Mouse (Mus musculus) frontal cortex, postnatal 10 days (tissue): Measurements from ENCODE around the gene Wbp1.

Source experiments
- DNase-seq, 2 experiments: peaks; one replicate each; pipeline ENCODE4 v3.0.0; 2022; ENCODE audit warnings: low spot score in 2 of 2, mixed read lengths in 1 of 2

Wbp1 gene

DNA sequence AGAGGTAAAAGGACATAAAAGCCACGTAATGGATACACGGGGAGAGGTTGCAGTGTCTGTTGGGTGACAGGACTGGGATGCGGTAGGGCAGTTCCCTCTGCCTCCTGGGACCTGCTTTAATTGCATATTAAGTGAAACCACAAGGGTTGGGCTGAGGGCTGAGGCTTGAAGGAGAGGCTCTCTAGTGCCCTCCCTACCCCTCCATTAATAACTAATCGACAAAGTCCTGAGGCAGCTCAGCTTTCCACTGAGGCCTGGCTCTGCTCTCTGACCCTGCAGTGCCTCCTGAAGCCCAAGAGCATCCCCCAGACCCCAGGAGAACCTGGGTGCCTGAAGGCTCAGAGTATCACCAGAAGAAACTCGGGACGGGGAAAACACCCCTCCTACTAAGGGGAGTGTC, 36.9 kb downstream of the Wbp1 start:
- DNase-seq: no peak

DNA sequence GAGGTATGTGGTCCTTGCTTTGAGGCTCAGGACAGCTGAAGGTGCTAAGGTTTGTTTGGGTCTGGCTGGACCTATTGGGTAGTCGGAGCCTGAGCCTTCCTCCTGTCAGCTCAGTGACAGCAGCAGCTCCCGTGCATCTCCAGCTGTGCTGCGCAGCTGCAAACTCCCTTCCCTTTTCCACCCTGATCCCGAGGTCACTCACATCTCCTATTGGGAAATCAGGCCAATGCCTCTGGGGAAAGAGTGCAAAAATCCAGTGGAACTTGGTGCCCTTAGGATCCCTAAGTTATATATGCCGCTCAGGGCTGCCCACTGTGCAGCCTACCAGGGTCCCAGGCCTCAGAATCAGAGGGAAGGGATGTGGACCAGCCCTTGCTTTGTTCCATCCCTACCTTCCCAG, 37.9 kb downstream of the Wbp1 start:
- no peak for DNase-seq

DNA sequence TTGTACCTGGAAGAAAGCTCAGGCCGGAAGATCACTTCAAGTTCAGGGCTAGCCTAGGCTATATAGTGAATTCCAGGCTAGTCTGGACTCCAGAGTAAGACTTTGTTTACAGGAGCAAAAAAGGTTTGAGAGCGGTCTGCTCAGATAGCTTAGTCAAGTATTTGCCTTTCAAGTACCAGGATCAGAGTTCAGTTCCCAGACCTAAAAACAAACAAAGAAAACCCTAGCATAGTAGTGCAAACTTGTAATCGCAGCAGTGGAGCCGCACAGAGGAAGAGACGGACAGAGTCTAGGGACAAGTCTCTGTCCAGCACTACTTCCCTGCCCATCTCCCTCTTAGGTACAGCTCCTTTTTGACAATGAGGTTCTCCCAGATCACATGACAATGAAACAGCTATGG, 41.1 kb downstream of the Wbp1 start:
- no peak for DNase-seq

DNA sequence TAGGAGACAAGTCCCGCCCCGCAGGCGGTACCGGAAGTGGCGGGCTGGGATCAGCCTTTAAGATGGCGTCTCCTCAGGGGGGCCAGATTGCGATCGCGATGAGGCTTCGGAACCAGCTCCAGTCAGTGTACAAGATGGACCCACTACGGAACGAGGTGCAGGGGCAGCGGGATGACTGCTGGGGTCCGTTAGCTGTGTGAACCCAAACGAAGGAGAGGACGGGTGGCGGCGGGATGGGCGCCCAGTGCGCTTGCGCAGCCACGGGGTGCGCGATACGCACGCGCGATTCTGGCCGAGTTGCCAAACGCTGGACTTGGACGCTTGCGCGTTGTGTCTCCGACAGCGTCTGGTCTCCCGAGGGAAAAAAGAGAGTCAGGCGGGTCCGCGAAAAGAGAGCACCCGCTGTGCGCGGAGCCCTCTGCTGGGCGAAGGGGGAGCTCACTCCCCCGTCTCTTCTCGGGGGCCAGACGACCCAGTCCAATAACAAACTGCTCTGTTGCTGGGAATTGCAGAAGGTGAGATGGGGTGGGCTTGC, 43.0 kb downstream of the Wbp1 start:
- peak; percentile 96 to 99 for DNase-seq

DNA sequence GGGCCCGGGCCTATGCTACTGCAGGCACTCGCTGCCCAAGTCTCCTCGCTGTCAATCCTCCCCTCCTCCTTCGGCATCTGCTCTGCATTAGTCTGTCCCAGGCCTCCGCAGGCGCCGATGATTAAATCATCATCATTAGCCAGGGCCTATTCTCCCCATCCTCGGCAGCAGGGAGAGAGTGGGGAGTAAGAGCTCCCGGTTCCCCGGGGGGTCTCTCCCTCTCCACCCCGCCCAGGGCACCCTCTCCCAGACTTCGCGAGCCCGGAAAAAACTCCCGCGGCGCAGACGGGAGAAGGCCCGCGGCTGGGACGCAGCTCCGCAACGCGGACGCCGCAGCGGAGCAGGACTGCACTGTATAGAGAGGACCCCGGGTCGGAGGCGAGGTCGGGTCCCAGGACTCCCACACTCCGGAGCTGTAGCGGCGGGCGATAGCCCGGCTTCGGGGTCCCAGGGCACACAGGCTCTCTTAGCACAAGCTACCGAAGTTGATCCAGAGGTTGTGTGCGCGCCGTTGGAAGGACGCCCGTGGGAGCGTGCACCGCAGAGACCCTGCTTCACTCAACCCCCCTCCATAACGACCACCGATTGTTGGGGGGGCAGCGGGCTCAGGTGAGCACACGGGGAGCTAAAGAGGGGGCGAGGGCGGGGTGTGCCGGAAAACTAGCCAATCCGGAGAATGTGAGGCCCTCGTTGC, 43.6 kb downstream of the Wbp1 start, which contains the start of gene Pcgf1:
Gene Pcgf1, plus strand, starts transcription at position 240 of the 694 bp plus-strand sequence.
- DNase-seq: no peak

- no peak for DNase-seq
These were observed 46.4 kb downstream of the Wbp1 start for GRCm38 (mm10) chr6:83074979-83075378.

- no peak for DNase-seq
These were observed 50.1 kb downstream of the Wbp1 start for GRCm38 (mm10) chr6:83071220-83071619.

DNA sequence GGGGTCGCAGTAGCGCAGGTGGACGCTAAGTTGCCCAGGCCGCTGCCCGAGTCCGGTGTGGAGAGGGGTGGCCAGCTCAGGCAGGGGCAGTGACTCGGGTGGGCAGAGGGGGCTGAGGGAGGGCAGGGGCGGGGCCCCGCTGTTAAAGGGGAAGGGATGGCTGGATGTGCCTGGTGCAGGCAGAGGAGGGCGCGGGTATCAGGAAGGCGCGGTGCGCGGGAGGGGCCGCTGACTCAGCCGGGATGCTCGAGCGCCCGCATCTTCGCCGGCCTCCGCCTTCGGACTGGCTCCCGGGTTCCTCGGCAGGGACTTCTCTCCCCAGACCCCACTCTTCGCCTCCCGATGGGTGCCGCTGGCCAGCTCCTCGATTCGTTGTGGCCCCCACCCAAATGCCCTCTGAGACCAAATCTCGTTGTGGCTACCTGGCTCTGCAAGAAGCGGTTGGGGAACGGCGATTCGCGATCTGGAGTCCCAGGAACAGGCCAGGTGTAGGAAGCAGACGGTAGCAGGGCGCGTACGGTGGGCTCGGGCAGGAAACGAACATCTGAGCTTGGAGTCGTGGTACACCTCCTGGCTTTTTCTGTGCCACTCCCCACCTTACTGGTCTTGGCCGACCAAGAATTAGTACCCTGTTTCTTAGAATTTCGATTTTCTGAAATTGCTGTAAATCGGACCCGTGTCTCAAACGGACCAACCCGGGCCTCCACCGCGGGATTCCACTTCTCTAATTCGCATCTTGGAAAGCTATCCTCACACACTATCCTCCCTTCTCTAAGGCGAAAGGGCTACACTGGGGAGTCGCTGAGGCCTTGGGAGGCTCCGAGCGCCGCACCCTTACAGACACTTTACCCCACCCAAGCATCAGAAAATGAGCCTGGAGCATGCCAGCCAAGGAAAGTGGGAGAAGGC, 50.8 kb downstream of the Wbp1 start:
- DNase-seq: no peak

DNA sequence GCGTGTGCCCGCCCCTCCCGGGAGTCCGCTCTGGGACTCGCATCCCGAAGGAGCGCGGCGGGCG, 51.3 kb downstream of the Wbp1 start, which contains the start of gene Tlx2:
Gene Tlx2, minus strand, starts transcription at position 47 of the 64 bp plus-strand sequence.
- DNase-seq: no peak

GRCm38 (mm10) chr6:83069488-83070246, 51.7 kb downstream of the Wbp1 start:
- no peak for DNase-seq
